Mouse (Mus musculus) spleen, adult 2 months (tissue): Measurements from ENCODE around the gene Prcc.

Experiments
- CTCF ChIP-seq: fragments of 200-500 bp; IDR thresholded peaks from 2 replicates; pipeline ENCODE4 v1.5.1; 2011; ENCODE audit warnings: mild to moderate bottlenecking, inconsistent platforms; ENCODE audit not compliant: insufficient read depth, insufficient read length, insufficient replicate concordance; ENCODE audit errors: extremely low read depth
- POLR2A ChIP-seq: fragments of 200-500 bp; IDR thresholded peaks from 2 replicates; pipeline ENCODE4 v1.6.1; 2011; ENCODE audit warnings: low read depth, low read length, inconsistent platforms

GRCm38 (mm10) chr3:87920270-87920943 is 35.0 kb upstream of the Prcc start:
- no peak for TF ChIP-seq CTCF
- TF ChIP-seq POLR2A: no peak
